Mouse (Mus musculus) intestine, embryonic 14.5 days (tissue): ENCODE results near the gene Dpagt1. TPM values are rescaled to one million over a fixed set of nuclear protein-coding genes. Genes with fewer than 3 reads are reported as not detected.
A peak's percentile ranks its signal among the peaks of the same experiment; 100 is the strongest.
"Not testable (repeated sequence)": the region's sequence is repeated elsewhere in the genome, so short reads cannot be mapped to it uniquely, and the experiment has no call there.

ENCODE experiments used
- ATAC-seq: fragments of 200-750 bp; cut with Nextera tagmentation; replicated peaks from 2 replicates; pipeline ENCODE4 v1.8.0; 2017; ENCODE audit warnings: low read depth, moderate number of reproducible peaks, moderate TSS enrichment, moderate library complexity; ENCODE audit not compliant: low FRiP score, low TSS enrichment
- DNase-seq: peaks from one replicate; pipeline ENCODE4 v3.0.0-alpha.2; 2018; ENCODE audit warnings: low spot score
- H3K27ac ChIP-seq: fragments of 300-500 bp; sonication (generic); 2 replicates; pipeline ENCODE4 v1.5.1; 2014; ENCODE audit warnings: low read depth, mild to moderate bottlenecking, control low read depth
- H3K27me3 ChIP-seq: fragments of 300-500 bp; sonication (generic); replicated peaks from 2 replicates; pipeline ENCODE4 v1.6.1; 2014; ENCODE audit warnings: low read length, control low read depth; ENCODE audit not compliant: control insufficient read depth, insufficient read depth
- H3K36me3 ChIP-seq: fragments of 300-500 bp; sonication (generic); 2 replicates; pipeline ENCODE4 v1.6.1; 2014; ENCODE audit warnings: low read length, control low read depth; ENCODE audit not compliant: control insufficient read depth, insufficient read depth
- H3K4me1 ChIP-seq: fragments of 300-500 bp; sonication (generic); replicated peaks from 2 replicates; pipeline ENCODE4 v1.6.1; 2014; ENCODE audit warnings: low read length, control low read depth, mixed read lengths; ENCODE audit not compliant: control insufficient read depth, insufficient read depth
- H3K4me2 ChIP-seq: fragments of 300-500 bp; sonication (generic); 2 replicates; pipeline ENCODE4 v1.6.1; 2014; ENCODE audit warnings: low read length
- H3K4me3 ChIP-seq: fragments of 300-500 bp; sonication (generic); 2 replicates; pipeline ENCODE4 v1.5.1; 2014; ENCODE audit warnings: low read depth, low read length, control low read depth, mixed read lengths
- H3K9ac ChIP-seq: fragments of 300-500 bp; sonication (generic); 2 replicates; pipeline ENCODE4 v1.6.1; 2014; ENCODE audit warnings: mild to moderate bottlenecking, low read length
- H3K9me3 ChIP-seq: fragments of 300-500 bp; sonication (generic); 2 replicates; pipeline ENCODE4 v1.6.1; 2016; ENCODE audit warnings: low read length, control low read depth; ENCODE audit not compliant: control insufficient read depth
- WGBS: fragments of 180-500 bp; shearing (Covaris S2); extraction: QIAGEN DNeasy Blood & Tissue Kit; methylation state at CpG from one replicate; pipeline ENCODE4 v1.1.7; 2014; 5-methylcytosine and 5-hydroxymethylcytosine counted together
- polyA plus RNA-seq: library from polyadenylated mRNA; unstranded; fragments of >200 nt; fragmentation: Nextera tagmentation; extraction: Ambion mirVana; gene quantifications from 2 replicates; pipeline ENCODE4 v1.2.1, GENCODE M21; 2014

Dpagt1 gene
- polyA plus RNA-seq, 1 experiment from 2014 or later = 45.4 TPM

- ATAC-seq, H3K4me3 ChIP-seq, H3K27ac ChIP-seq, H3K9ac ChIP-seq, H3K27me3 ChIP-seq, H3K9me3 ChIP-seq, DNase-seq, H3K4me2 ChIP-seq, H3K4me1 ChIP-seq: not testable (repeated sequence)
- H3K36me3 ChIP-seq = peaks cover 76% of the 10 kb centered on the region
- WGBS = 93% methylated on average over 3 of the region's 3 CpGs
These were observed 25.8 kb upstream of the Dpagt1 start for GRCm38 (mm10) chr9:44300001-44300400.

GRCm38 (mm10) chr9:44305466-44306079 is 20.2 kb upstream of the Dpagt1 start, which contains the start of gene Hinfp:
Gene Hinfp (minus strand): TSS chr9:44305671.
- WGBS = 1% methylated on average over 53 of the region's 54 CpGs
- DNase-seq = peak; percentile 95

GRCm38 (mm10) chr9:44306532-44306931 is 19.3 kb upstream of the Dpagt1 start:
- Histone ChIP-seq H3K4me1 (peaks cover 13% of the 10 kb centered on the region), H3K27ac (no peak overlapping the region), H3K36me3 (0 out of 2 replicates have a peak, but pooled peaks cover 16% of the 10 kb centered on the region), H3K27me3 (no peaks in the 10 kb centered on the region), H3K9me3 (no peaks in the 10 kb centered on the region), H3K4me3 (no peak overlapping the region), H3K9ac (no peak overlapping the region), H3K4me2 (no peak overlapping the region)
- DNase-seq = no peak
- no peak for ATAC-seq
- 85% methylated on average over 6 of the region's 6 CpGs for WGBS

More at GRCm38 (mm10) chr9:44305466-44306079, 20.2 kb upstream of the Dpagt1 start, which contains the start of gene Hinfp:
- Histone ChIP-seq H3K9me3 (no peaks in the 10 kb centered on the region), H3K9ac (peak within 1 kb of the TSS; percentile 96), H3K27me3 (no peaks in the 10 kb centered on the region), H3K4me3 (peak within 1 kb of the TSS; percentile 98), H3K27ac (peak within 1 kb of the TSS; percentile 69), H3K4me1 (peaks cover 5% of the 10 kb centered on the region), H3K36me3 (peaks cover 26% of the 10 kb centered on the region), H3K4me2 (peak within 1 kb of the TSS; percentile 72)
- peak; percentile 100 for ATAC-seq

DNA sequence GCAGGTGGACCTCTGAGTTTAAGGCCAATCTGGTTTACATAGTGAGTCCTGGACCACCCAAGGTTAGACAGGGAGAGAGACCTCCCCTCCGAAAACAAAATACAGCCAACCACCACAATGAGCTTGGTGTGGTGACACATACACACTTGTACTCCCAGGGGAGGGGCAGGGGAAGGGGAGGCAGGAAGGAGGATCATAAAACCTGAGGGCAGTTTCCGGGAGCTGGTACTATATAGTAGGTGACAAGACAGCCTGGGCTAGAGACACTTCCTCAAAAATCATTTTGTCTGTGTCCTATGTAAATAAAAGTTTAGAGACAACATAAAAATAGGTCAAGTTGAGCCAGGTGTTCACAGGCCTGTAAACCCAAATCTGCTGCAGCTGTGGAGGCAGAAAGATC is 18.6 kb upstream of the Dpagt1 start:
- Histone ChIP-seq H3K27ac (no peak overlapping the region), H3K36me3 (0 out of 2 replicates have a peak, but pooled peaks cover 9% of the 10 kb centered on the region)
- 75% methylated on average over 2 of the region's 2 CpGs for WGBS

DNA sequence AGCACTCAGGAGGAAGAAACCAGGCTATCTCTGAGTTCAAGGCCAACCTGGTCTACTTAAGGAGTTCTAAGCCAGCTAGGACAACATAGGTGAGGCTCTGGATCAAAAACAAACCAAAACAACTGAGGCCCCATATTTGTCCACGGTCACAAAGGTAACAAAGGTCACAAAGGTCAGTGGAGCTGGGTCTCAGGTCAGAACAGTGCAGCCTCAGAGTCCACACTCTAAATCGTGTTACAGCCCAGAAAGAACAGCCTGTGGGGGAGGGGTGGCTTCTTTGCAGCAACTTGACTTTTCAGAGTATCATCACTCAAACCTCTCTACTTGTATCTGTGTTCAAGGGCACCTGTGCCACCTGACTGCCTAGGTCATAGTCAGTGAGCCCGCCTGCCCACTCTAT is 16.1 kb upstream of the Dpagt1 start:
- no peak overlapping the region for H3K4me3 ChIP-seq

More for the DNA sequence above, 18.6 kb upstream of the Dpagt1 start:
- H3K4me3 ChIP-seq = no peak overlapping the region
- no peaks in the 10 kb centered on the region for H3K27me3 ChIP-seq
- H3K4me2 ChIP-seq = no peak overlapping the region
- ATAC-seq (no peak), DNase-seq (no peak)
- no peaks in the 10 kb centered on the region for H3K9me3 ChIP-seq
- H3K9ac ChIP-seq = no peak overlapping the region
- H3K4me1 ChIP-seq = peaks cover 15% of the 10 kb centered on the region

DNA sequence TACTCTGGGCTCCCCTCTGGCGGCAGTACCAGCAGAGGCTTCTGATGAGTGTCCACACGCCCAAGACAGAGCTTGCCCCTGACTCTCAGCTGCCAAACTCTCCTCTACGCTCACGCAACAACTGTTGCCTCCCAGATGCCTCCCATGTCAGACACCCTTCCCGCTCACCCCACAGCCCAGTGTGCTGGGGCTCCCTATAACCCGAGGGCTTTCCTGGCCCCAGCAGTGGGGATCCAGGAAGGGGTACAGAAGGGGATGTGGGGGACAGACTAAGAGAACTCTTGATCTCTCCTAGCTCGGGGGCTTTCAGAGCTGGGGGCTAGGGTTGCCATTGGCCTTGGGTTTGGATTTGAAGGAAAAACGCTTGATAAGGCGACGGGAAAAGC is 15.1 kb upstream of the Dpagt1 start:
- Histone ChIP-seq H3K4me2 (peak overlapping the region; percentile 42), H3K9ac (no peak overlapping the region), H3K9me3 (no peaks in the 10 kb centered on the region), H3K27ac (peak overlapping the region; percentile 49; the same call in 1 of the 2 replicates), H3K4me1 (peaks cover 10% of the 10 kb centered on the region; the same call in 1 of the 2 replicates), H3K4me3 (no peak overlapping the region), H3K36me3 (peaks cover 21% of the 10 kb centered on the region), H3K27me3 (no peaks in the 10 kb centered on the region)
- WGBS = 40% methylated on average over 10 of the region's 10 CpGs
- DNase-seq (peak; percentile 54), ATAC-seq (no peak)

More for the DNA sequence above, 16.1 kb upstream of the Dpagt1 start:
- Histone ChIP-seq H3K27ac (no peak overlapping the region), H3K36me3 (peaks cover 11% of the 10 kb centered on the region; the same call in 1 of the 2 replicates), H3K4me1 (peaks cover 13% of the 10 kb centered on the region), H3K9me3 (no peaks in the 10 kb centered on the region), H3K27me3 (no peaks in the 10 kb centered on the region), H3K9ac (no peak overlapping the region), H3K4me2 (no peak overlapping the region)
- DNase-seq (no peak), ATAC-seq (no peak)
- WGBS = 59% methylated on average over 3 of the region's 3 CpGs

DNA sequence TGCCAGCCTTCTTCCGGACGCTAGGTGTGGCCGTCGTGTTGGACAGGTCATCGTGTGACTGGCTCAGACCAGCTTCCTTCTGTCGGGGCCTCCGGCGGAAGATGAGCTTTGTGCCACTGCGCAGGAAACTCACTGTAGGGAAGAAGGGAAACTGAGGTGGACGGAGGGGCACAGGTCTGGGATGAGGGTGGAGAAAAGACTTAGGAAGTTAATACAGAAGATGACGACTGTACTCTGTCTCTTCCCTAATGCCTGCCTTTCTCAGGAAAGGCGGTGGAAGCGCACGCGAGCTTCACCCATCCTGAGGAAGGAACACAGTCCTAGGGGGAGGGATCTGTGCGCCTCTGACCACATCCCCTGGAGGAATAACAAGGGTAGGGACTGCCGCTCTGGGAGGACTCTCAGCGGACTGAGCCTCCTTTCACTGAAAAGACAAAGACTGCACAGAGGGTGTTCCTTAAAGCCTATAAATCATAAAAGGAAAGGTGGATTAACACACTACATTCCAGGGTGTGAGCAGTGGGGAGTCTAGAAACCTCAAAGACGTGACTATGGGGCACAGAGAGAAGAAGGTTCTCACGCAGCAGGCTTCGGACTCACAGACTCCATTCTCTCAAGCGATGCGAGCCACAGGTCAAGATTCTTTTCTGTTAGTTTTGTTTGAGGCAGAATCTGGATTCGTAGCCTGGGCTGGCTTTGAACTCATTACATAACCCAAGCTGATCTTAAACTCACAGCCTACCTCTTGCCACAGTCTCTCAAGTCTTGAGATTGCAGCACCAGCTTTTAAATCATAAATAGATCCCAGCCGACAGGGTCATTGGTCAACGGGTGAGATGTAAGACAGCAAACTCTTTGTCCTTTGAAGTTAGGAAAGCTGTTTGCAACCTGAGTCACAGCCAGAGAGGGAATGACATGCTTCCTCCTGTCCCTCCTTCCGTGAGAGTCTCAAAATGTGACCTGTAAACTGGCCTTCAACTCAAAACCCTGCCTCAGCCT is 14.4 kb upstream of the Dpagt1 start:
- peak overlapping the region; percentile 11; the same call in 1 of the 2 replicates for H3K9ac ChIP-seq
- H3K9me3 ChIP-seq = no peaks in the 10 kb centered on the region
- peak overlapping the region; percentile 49 for H3K27ac ChIP-seq
- ATAC-seq (peak; percentile 78), DNase-seq (peak; percentile 63)
- 10% methylated on average over 27 of the region's 27 CpGs for WGBS
- peak overlapping the region; percentile 42 for H3K4me2 ChIP-seq
- no peak overlapping the region for H3K4me3 ChIP-seq
- peaks cover 10% of the 10 kb centered on the region; the same call in 1 of the 2 replicates for H3K4me1 ChIP-seq
- H3K27me3 ChIP-seq = no peaks in the 10 kb centered on the region
- H3K36me3 ChIP-seq = peaks cover 25% of the 10 kb centered on the region

GRCm38 (mm10) chr9:44313476-44314256 is 12.2 kb upstream of the Dpagt1 start:
- no peak for DNase-seq

More at GRCm38 (mm10) chr9:44313476-44314256, 12.2 kb upstream of the Dpagt1 start:
- Histone ChIP-seq H3K9me3 (no peaks in the 10 kb centered on the region), H3K36me3 (peaks cover 25% of the 10 kb centered on the region), H3K27ac (no peak overlapping the region), H3K4me1 (peaks cover 18% of the 10 kb centered on the region), H3K27me3 (no peaks in the 10 kb centered on the region), H3K4me2 (no peak overlapping the region), H3K4me3 (no peak overlapping the region), H3K9ac (no peak overlapping the region)
- WGBS = 80% methylated on average over 19 of the region's 19 CpGs
- ATAC-seq = no peak
